Mouse (Mus musculus) midbrain, embryonic 12.5 days (tissue): ENCODE results near the gene Psma7. TPM values are rescaled to one million over a fixed set of nuclear protein-coding genes. Genes with fewer than 3 reads are reported as not detected.

ENCODE experiments used
- ATAC-seq: fragments of 200-750 bp; cut with Nextera tagmentation; 2 replicates; pipeline ENCODE4 v1.8.0; 2017; ENCODE audit warnings: low read depth, moderate TSS enrichment, moderate library complexity; ENCODE audit not compliant: low FRiP score
- H3K27ac ChIP-seq: fragments of 300-500 bp; sonication (generic); replicated peaks from 2 replicates; pipeline ENCODE4 v1.5.1; 2016; ENCODE audit warnings: mild to moderate bottlenecking
- H3K27me3 ChIP-seq: fragments of 300-500 bp; sonication (generic); 2 replicates; pipeline ENCODE4 v1.6.1; 2016; ENCODE audit warnings: mild to moderate bottlenecking
- H3K36me3 ChIP-seq: fragments of 300-500 bp; sonication (generic); 2 replicates; pipeline ENCODE4 v1.6.1; 2016
- H3K4me1 ChIP-seq: fragments of 300-500 bp; sonication (generic); 2 replicates; pipeline ENCODE4 v1.6.1; 2016
- H3K4me2 ChIP-seq: fragments of 300-500 bp; sonication (generic); replicated peaks from 2 replicates; pipeline ENCODE4 v1.6.1; 2016; ENCODE audit warnings: mild to moderate bottlenecking, moderate library complexity
- H3K4me3 ChIP-seq: fragments of 300-500 bp; sonication (generic); 2 replicates; pipeline ENCODE4 v1.5.1; 2016; ENCODE audit warnings: mild to moderate bottlenecking
- H3K9ac ChIP-seq: fragments of 300-500 bp; sonication (generic); replicated peaks from 2 replicates; pipeline ENCODE4 v1.6.1; 2016; ENCODE audit warnings: mild to moderate bottlenecking, moderate library complexity
- H3K9me3 ChIP-seq: fragments of 300-500 bp; sonication (generic); 2 replicates; pipeline ENCODE4 v1.6.1; 2016; ENCODE audit warnings: mild to moderate bottlenecking
- WGBS: fragments of 180-500 bp; shearing (Covaris S2); methylation state at CpG from one replicate; pipeline ENCODE4 v1.1.7; 2016; 5-methylcytosine and 5-hydroxymethylcytosine counted together
- polyA plus RNA-seq: library from polyadenylated mRNA; unstranded; fragments of >200 nt; fragmentation: Nextera tagmentation; extraction: Ambion mirVana; gene quantifications from 2 replicates; pipeline ENCODE4 v1.2.1, GENCODE M21; 2016

Psma7 gene
- polyA plus RNA-seq, 1 experiment from 2014 or later = 613 TPM

- WGBS = 6% methylated on average over 58 of the region's 58 CpGs
- Histone ChIP-seq H3K9me3 (no peaks in the 10 kb centered on the region), H3K4me1 (peaks cover 11% of the 10 kb centered on the region), H3K4me2 (peak within 1 kb of the TSS; percentile 83), H3K27me3 (no peaks in the 10 kb centered on the region), H3K27ac (peak within 1 kb of the TSS; percentile 79), H3K9ac (peak within 1 kb of the TSS; percentile 82), H3K4me3 (peak within 1 kb of the TSS; percentile 67), H3K36me3 (peaks cover 26% of the 10 kb centered on the region)
- peak; percentile 96 for ATAC-seq
Measured at GRCm38 (mm10) chr2:180070481-180071453, 28.5 kb upstream of the Psma7 start, which contains the start of gene Mtg2. TSS of gene Mtg2 (plus strand) at chr2:180070588.

GRCm38 (mm10) chr2:180069770-180070480, 27.7 kb upstream of the Psma7 start:
- Histone ChIP-seq H3K4me1 (peaks cover 11% of the 10 kb centered on the region), H3K36me3 (peaks cover 31% of the 10 kb centered on the region), H3K4me2 (peak overlapping the region; percentile 83), H3K9ac (peak overlapping the region; percentile 82), H3K27ac (peak overlapping the region; percentile 79), H3K27me3 (no peaks in the 10 kb centered on the region), H3K4me3 (peak overlapping the region; percentile 67), H3K9me3 (no peaks in the 10 kb centered on the region)
- 37% methylated on average over 20 of the region's 20 CpGs for WGBS
- ATAC-seq = no peak

- ATAC-seq = no peak
- H3K27me3 ChIP-seq = no peaks in the 10 kb centered on the region
- no peak overlapping the region for H3K9ac ChIP-seq
- no peak overlapping the region for H3K4me3 ChIP-seq
- H3K4me1 ChIP-seq = no peaks in the 10 kb centered on the region
- peaks cover 78% of the 10 kb centered on the region for H3K36me3 ChIP-seq
- H3K27ac ChIP-seq = no peak overlapping the region
- no peaks in the 10 kb centered on the region for H3K9me3 ChIP-seq
- no peak overlapping the region for H3K4me2 ChIP-seq
- WGBS = 95% methylated on average over 11 of the region's 11 CpGs
Measured at GRCm38 (mm10) chr2:180063338-180064131, 21.3 kb upstream of the Psma7 start.

GRCm38 (mm10) chr2:180053001-180053400, 10.8 kb upstream of the Psma7 start:
- WGBS = 96% methylated on average over 9 of the region's 9 CpGs
- Histone ChIP-seq H3K36me3 (peaks cover 55% of the 10 kb centered on the region), H3K9ac (no peak overlapping the region), H3K4me1 (no peaks in the 10 kb centered on the region), H3K4me3 (no peak overlapping the region), H3K4me2 (no peak overlapping the region), H3K27ac (no peak overlapping the region), H3K27me3 (no peaks in the 10 kb centered on the region), H3K9me3 (no peaks in the 10 kb centered on the region)
- no peak for ATAC-seq

- peaks cover 52% of the 10 kb centered on the region for H3K36me3 ChIP-seq
- no peak overlapping the region for H3K27ac ChIP-seq
- H3K27me3 ChIP-seq = no peaks in the 10 kb centered on the region
- H3K4me3 ChIP-seq = no peak overlapping the region
- no peak overlapping the region for H3K9ac ChIP-seq
- 89% methylated on average over 14 of the region's 14 CpGs for WGBS
- H3K4me1 ChIP-seq = no peaks in the 10 kb centered on the region
- no peak overlapping the region for H3K4me2 ChIP-seq
- H3K9me3 ChIP-seq = no peaks in the 10 kb centered on the region
- ATAC-seq = no peak
Measured at GRCm38 (mm10) chr2:180051986-180052733, 9.9 kb upstream of the Psma7 start.

GRCm38 (mm10) chr2:180050986-180051385, 8.8 kb upstream of the Psma7 start:
- no peaks in the 10 kb centered on the region for H3K27me3 ChIP-seq
- H3K9ac ChIP-seq = no peak overlapping the region
- H3K36me3 ChIP-seq = peaks cover 46% of the 10 kb centered on the region
- no peaks in the 10 kb centered on the region for H3K4me1 ChIP-seq
- no peaks in the 10 kb centered on the region for H3K9me3 ChIP-seq
- no peak overlapping the region for H3K27ac ChIP-seq
- H3K4me2 ChIP-seq = no peak overlapping the region
- ATAC-seq = peak; percentile 57
- WGBS = 30% methylated on average over 5 of the region's 5 CpGs
- H3K4me3 ChIP-seq = no peak overlapping the region

- WGBS = 95% methylated on average over 18 of the region's 18 CpGs
- Histone ChIP-seq H3K4me3 (no peak overlapping the region), H3K36me3 (peaks cover 18% of the 10 kb centered on the region), H3K4me1 (peaks cover 19% of the 10 kb centered on the region), H3K9ac (no peak overlapping the region), H3K27me3 (no peaks in the 10 kb centered on the region), H3K4me2 (no peak overlapping the region), H3K27ac (no peak overlapping the region), H3K9me3 (no peaks in the 10 kb centered on the region)
- ATAC-seq = no peak
Measured at GRCm38 (mm10) chr2:180047980-180048635, 5.9 kb upstream of the Psma7 start.

- Histone ChIP-seq H3K4me1 (peaks cover 19% of the 10 kb centered on the region), H3K4me3 (no peak overlapping the region), H3K4me2 (no peak overlapping the region), H3K27me3 (no peaks in the 10 kb centered on the region), H3K27ac (no peak overlapping the region), H3K9ac (no peak overlapping the region), H3K36me3 (peaks cover 14% of the 10 kb centered on the region), H3K9me3 (no peaks in the 10 kb centered on the region)
- ATAC-seq = no peak
- WGBS = 90% methylated on average over 3 of the region's 3 CpGs
Measured at GRCm38 (mm10) chr2:180047580-180047979, 5.3 kb upstream of the Psma7 start.

GRCm38 (mm10) chr2:180045283-180045682, 3.0 kb upstream of the Psma7 start:
- WGBS = 64% methylated on average over 4 of the region's 4 CpGs

GRCm38 (mm10) chr2:180042858-180043515, 754 bp upstream of the Psma7 start:
- Histone ChIP-seq H3K36me3 (peaks cover 26% of the 10 kb centered on the region), H3K4me1 (peaks cover 37% of the 10 kb centered on the region), H3K27ac (peak overlapping the region; percentile 97), H3K9me3 (no peaks in the 10 kb centered on the region), H3K4me2 (peak overlapping the region; percentile 79), H3K9ac (peak overlapping the region; percentile 93), H3K27me3 (no peaks in the 10 kb centered on the region), H3K4me3 (peak overlapping the region; percentile 98)
- WGBS = under 1% methylated on average over 62 of the region's 66 CpGs
- ATAC-seq = peak; percentile 48

More at GRCm38 (mm10) chr2:180045283-180045682, 3.0 kb upstream of the Psma7 start:
- Histone ChIP-seq H3K4me3 (no peak overlapping the region), H3K4me2 (no peak overlapping the region), H3K36me3 (peaks cover 11% of the 10 kb centered on the region), H3K27me3 (no peaks in the 10 kb centered on the region), H3K4me1 (peaks cover 28% of the 10 kb centered on the region), H3K27ac (no peak overlapping the region), H3K9ac (no peak overlapping the region), H3K9me3 (no peaks in the 10 kb centered on the region)
- no peak for ATAC-seq
